Mouse (Mus musculus): ENCODE results near the gene Lrrc43. TPM values are rescaled to one million over a fixed set of nuclear protein-coding genes. Genes with fewer than 3 reads are reported as not detected.
"Not testable (repeated sequence)": the region's sequence is repeated elsewhere in the genome, so short reads cannot be mapped to it uniquely, and the experiment has no call there.

Gene Lrrc43
- polyA plus RNA-seq, 1 experiment from 2014 or later = 0.31 TPM

GRCm38 (mm10) chr5:123489935-123490334 lies 830 bp downstream of the Lrrc43 start:
- DNase-seq (ENCODE audit: low spot score) = no peak
- WGBS = 50% methylated on average over 9 of the region's 9 CpGs
- Histone ChIP-seq H3K27ac (no peak overlapping the region), H3K9me3 (no peaks in the 10 kb centered on the region), H3K4me1 (replicated peaks) (peaks cover 14% of the 10 kb centered on the region), H3K4me3 (no peak overlapping the region), H3K27me3 (ENCODE audit: insufficient read depth, poor library complexity, severe bottlenecking) (peaks cover 7% of the 10 kb centered on the region), H3K36me3 (no peaks in the 10 kb centered on the region)

GRCm38 (mm10) chr5:123499717-123500116 lies 10.6 kb downstream of the Lrrc43 start:
- Histone ChIP-seq H3K36me3 (no peaks in the 10 kb centered on the region), H3K4me3 (no peak overlapping the region), H3K9me3 (no peaks in the 10 kb centered on the region), H3K27ac (no peak overlapping the region), H3K27me3 (ENCODE audit: insufficient read depth, poor library complexity, severe bottlenecking) (peaks cover 21% of the 10 kb centered on the region), H3K4me1 (replicated peaks) (peaks cover 38% of the 10 kb centered on the region)
- WGBS = 48% methylated on average over 4 of the region's 4 CpGs
- DNase-seq (ENCODE audit: low spot score) = no peak

GRCm38 (mm10) chr5:123501973-123502372 lies 12.9 kb downstream of the Lrrc43 start:
- Histone ChIP-seq H3K36me3 (no peaks in the 10 kb centered on the region), H3K27ac (no peak overlapping the region), H3K4me3 (no peak overlapping the region), H3K27me3 (ENCODE audit: insufficient read depth, poor library complexity, severe bottlenecking) (peaks cover 29% of the 10 kb centered on the region), H3K9me3 (no peaks in the 10 kb centered on the region), H3K4me1 (replicated peaks) (peaks cover 32% of the 10 kb centered on the region)
- DNase-seq (ENCODE audit: low spot score) = no peak
- 82% methylated on average over 4 of the region's 4 CpGs for WGBS

GRCm38 (mm10) chr5:123507936-123508723 lies 19.0 kb downstream of the Lrrc43 start:
- Histone ChIP-seq H3K36me3 (peaks cover 29% of the 10 kb centered on the region), H3K27ac (peak overlapping the region; percentile 85), H3K9me3 (no peaks in the 10 kb centered on the region), H3K4me1 (replicated peaks) (peaks cover 30% of the 10 kb centered on the region), H3K27me3 (ENCODE audit: insufficient read depth, poor library complexity, severe bottlenecking) (peaks cover 30% of the 10 kb centered on the region), H3K4me3 (peak overlapping the region; percentile 67)
- peak; percentile 93 for DNase-seq (ENCODE audit: low spot score)
- WGBS = under 1% methylated on average over 59 of the region's 59 CpGs

GRCm38 (mm10) chr5:123508921-123509320 lies 19.8 kb downstream of the Lrrc43 start:
- H3K36me3 ChIP-seq = peaks cover 35% of the 10 kb centered on the region
- H3K27me3 ChIP-seq (ENCODE audit: insufficient read depth, poor library complexity, severe bottlenecking) = peaks cover 30% of the 10 kb centered on the region
- H3K27ac ChIP-seq = peak overlapping the region; percentile 85
- DNase-seq (ENCODE audit: low spot score) = no peak
- H3K9me3 ChIP-seq = no peaks in the 10 kb centered on the region
- peaks cover 22% of the 10 kb centered on the region for H3K4me1 ChIP-seq (replicated peaks)
- H3K4me3 ChIP-seq = peak overlapping the region; percentile 67
- WGBS = 10% methylated on average over 12 of the region's 12 CpGs

GRCm38 (mm10) chr5:123510160-123510559 lies 21.1 kb downstream of the Lrrc43 start, which contains the start of gene B3gnt4:
Gene B3gnt4 (plus strand): TSS chr5:123510460.
- no peak for DNase-seq (ENCODE audit: low spot score)
- no peaks in the 10 kb centered on the region for H3K9me3 ChIP-seq
- peak within 1 kb of the TSS; percentile 67; the same call in 1 of the 2 replicates for H3K4me3 ChIP-seq
- H3K27me3 ChIP-seq (ENCODE audit: insufficient read depth, poor library complexity, severe bottlenecking) = peaks cover 27% of the 10 kb centered on the region
- H3K27ac ChIP-seq = no peak within 1 kb of the TSS
- WGBS = 90% methylated on average over 5 of the region's 5 CpGs
- H3K4me1 ChIP-seq (replicated peaks) = peaks cover 22% of the 10 kb centered on the region
- H3K36me3 ChIP-seq = peaks cover 47% of the 10 kb centered on the region

- H3K36me3 ChIP-seq = peaks cover 60% of the 10 kb centered on the region
- 86% methylated on average over 3 of the region's 3 CpGs for WGBS
- peaks cover 22% of the 10 kb centered on the region for H3K4me1 ChIP-seq (replicated peaks)
- peaks cover 22% of the 10 kb centered on the region for H3K27me3 ChIP-seq (ENCODE audit: insufficient read depth, poor library complexity, severe bottlenecking)
- DNase-seq (ENCODE audit: low spot score); H3K9me3 ChIP-seq; H3K4me3 ChIP-seq; H3K27ac ChIP-seq: not testable (repeated sequence)
Measured at GRCm38 (mm10) chr5:123511426-123511825, 22.3 kb downstream of the Lrrc43 start.

- Histone ChIP-seq H3K27ac (no peak overlapping the region), H3K9me3 (no peaks in the 10 kb centered on the region), H3K4me3 (no peak overlapping the region), H3K36me3 (peaks cover 67% of the 10 kb centered on the region), H3K4me1 (replicated peaks) (peaks cover 22% of the 10 kb centered on the region), H3K27me3 (ENCODE audit: insufficient read depth, poor library complexity, severe bottlenecking) (peaks cover 15% of the 10 kb centered on the region)
- 86% methylated on average over 3 of the region's 3 CpGs for WGBS
- no peak for DNase-seq (ENCODE audit: low spot score)
Measured at GRCm38 (mm10) chr5:123512102-123512501, 23.0 kb downstream of the Lrrc43 start.

- WGBS = 93% methylated on average over 5 of the region's 5 CpGs
- no peak for DNase-seq (ENCODE audit: low spot score)
- peaks cover 93% of the 10 kb centered on the region for H3K36me3 ChIP-seq
Measured at GRCm38 (mm10) chr5:123514871-123515270, 25.8 kb downstream of the Lrrc43 start.

GRCm38 (mm10) chr5:123520666-123521065 lies 31.6 kb downstream of the Lrrc43 start:
- no peak overlapping the region for H3K27ac ChIP-seq
- 88% methylated on average over 9 of the region's 9 CpGs for WGBS
- no peaks in the 10 kb centered on the region for H3K27me3 ChIP-seq (ENCODE audit: insufficient read depth, poor library complexity, severe bottlenecking)
- H3K36me3 ChIP-seq = peaks cover 41% of the 10 kb centered on the region
- DNase-seq (ENCODE audit: low spot score) = no peak
- peaks cover 33% of the 10 kb centered on the region for H3K4me1 ChIP-seq (replicated peaks)
- H3K9me3 ChIP-seq = no peaks in the 10 kb centered on the region
- H3K4me3 ChIP-seq = no peak overlapping the region

More at GRCm38 (mm10) chr5:123514871-123515270, 25.8 kb downstream of the Lrrc43 start:
- Histone ChIP-seq H3K4me1 (replicated peaks) (0 out of 2 replicates have a peak, but pooled peaks cover 2% of the 10 kb centered on the region), H3K27ac (no peak overlapping the region), H3K27me3 (ENCODE audit: insufficient read depth, poor library complexity, severe bottlenecking) (no peaks in the 10 kb centered on the region; the same call in 1 of the 2 replicates), H3K4me3 (no peak overlapping the region), H3K9me3 (no peaks in the 10 kb centered on the region)

- H3K27ac ChIP-seq = no peak overlapping the region
- no peaks in the 10 kb centered on the region for H3K27me3 ChIP-seq (ENCODE audit: insufficient read depth, poor library complexity, severe bottlenecking)
- no peaks in the 10 kb centered on the region for H3K9me3 ChIP-seq
- peaks cover 35% of the 10 kb centered on the region for H3K36me3 ChIP-seq
- peaks cover 33% of the 10 kb centered on the region for H3K4me1 ChIP-seq (replicated peaks)
- 87% methylated on average over 1 of the region's 1 CpGs for WGBS
- no peak overlapping the region for H3K4me3 ChIP-seq
- DNase-seq (ENCODE audit: low spot score) = no peak
Measured at GRCm38 (mm10) chr5:123521621-123522020, 32.5 kb downstream of the Lrrc43 start.

GRCm38 (mm10) chr5:123522166-123522565 lies 33.1 kb downstream of the Lrrc43 start:
- Histone ChIP-seq H3K27me3 (ENCODE audit: insufficient read depth, poor library complexity, severe bottlenecking) (no peaks in the 10 kb centered on the region), H3K9me3 (no peaks in the 10 kb centered on the region), H3K27ac (no peak overlapping the region), H3K4me1 (replicated peaks) (peaks cover 33% of the 10 kb centered on the region), H3K36me3 (peaks cover 32% of the 10 kb centered on the region), H3K4me3 (peak overlapping the region; percentile 97; the same call in 1 of the 2 replicates)
- 88% methylated on average over 1 of the region's 1 CpGs for WGBS
- DNase-seq (ENCODE audit: low spot score) = no peak

GRCm38 (mm10) chr5:123523692-123524392 lies 34.7 kb downstream of the Lrrc43 start, which contains the start of gene Diablo:
Gene Diablo (minus strand): TSS chr5:123524176.
- H3K36me3 ChIP-seq = peaks cover 27% of the 10 kb centered on the region
- peak; percentile 99 for DNase-seq (ENCODE audit: low spot score)
- under 1% methylated on average over 82 of the region's 82 CpGs for WGBS
- H3K9me3 ChIP-seq = no peaks in the 10 kb centered on the region
- H3K27me3 ChIP-seq (ENCODE audit: insufficient read depth, poor library complexity, severe bottlenecking) = no peaks in the 10 kb centered on the region
- H3K4me1 ChIP-seq (replicated peaks) = peaks cover 33% of the 10 kb centered on the region
- H3K4me3 ChIP-seq = peak within 1 kb of the TSS; percentile 97
- H3K27ac ChIP-seq = peak within 1 kb of the TSS; percentile 92

Data from hindbrain, embryonic 10.5 days (tissue).